Mouse (Mus musculus): Measurements from ENCODE around the gene Fbxw8. TPM values are rescaled to one million over a fixed set of nuclear protein-coding genes. Genes with fewer than 3 reads are reported as not detected.

The Fbxw8 gene
- polyA plus RNA-seq (2015; fragmentation: Nextera tagmentation; extraction: Ambion mirVana): 27.7 and 28.1 TPM in 2 replicates

DNA sequence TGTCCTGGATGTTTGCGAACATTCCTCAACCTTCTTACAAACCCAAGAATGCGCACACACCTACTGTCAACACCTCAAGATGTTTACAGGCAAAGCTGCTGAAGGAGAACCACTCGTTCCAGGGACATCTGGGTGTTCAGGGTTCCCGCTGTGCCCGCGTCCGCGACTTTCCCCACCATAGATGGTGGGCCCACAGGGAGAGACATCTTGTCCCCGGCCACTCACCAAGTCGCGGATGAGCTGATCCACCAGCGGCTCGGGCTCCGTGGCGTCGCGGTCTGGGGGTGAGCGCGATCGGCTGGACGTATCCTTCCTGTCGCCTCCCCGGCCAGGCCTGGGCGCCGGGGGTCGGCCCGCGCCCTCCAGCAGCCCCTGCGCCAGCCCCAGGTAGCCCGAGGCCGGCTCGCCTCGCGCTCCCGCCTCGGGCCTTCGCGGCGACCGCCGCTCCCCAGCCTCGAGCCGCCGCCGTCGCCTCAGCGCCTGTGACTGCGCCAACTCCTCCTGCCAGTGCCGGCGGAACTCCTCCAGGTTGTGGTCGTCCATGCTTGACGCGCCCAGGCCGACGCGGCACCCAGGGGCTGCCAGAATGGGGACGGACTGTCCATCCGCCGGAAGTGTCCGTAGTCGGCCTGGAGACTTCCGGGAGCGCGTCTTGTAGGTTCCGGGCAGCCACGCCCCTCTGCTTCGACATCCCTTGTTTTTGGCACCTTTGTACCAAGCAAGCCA is at the start of gene Fbxw8:
Fbxw8 (minus strand) TSS at position 626 of the 726 bp plus-strand sequence.
- H3K36me3 ChIP-seq: peaks cover 13% of the 10 kb centered on the region; the same call in 1 of the 2 replicates
- H3K27ac ChIP-seq (replicated peaks): peak within 1 kb of the TSS; percentile 34
- peak; percentile 85 for ATAC-seq (ENCODE audit: insufficient number of reproducible peaks, low FRiP score, low TSS enrichment, low read depth)
- H3K9me3 ChIP-seq (replicated peaks): no peaks in the 10 kb centered on the region
- H3K27me3 ChIP-seq: peaks cover 3% of the 10 kb centered on the region; the same call in 1 of the 2 replicates
- H3K4me1 ChIP-seq: peaks cover 16% of the 10 kb centered on the region
- H3K9ac ChIP-seq: peak within 1 kb of the TSS; percentile 90
- under 1% methylated on average over 66 of the region's 67 CpGs for WGBS
- H3K4me3 ChIP-seq (replicated peaks): peak within 1 kb of the TSS; percentile 98
- peak within 1 kb of the TSS; percentile 59 for H3K4me2 ChIP-seq (replicated peaks)

DNA sequence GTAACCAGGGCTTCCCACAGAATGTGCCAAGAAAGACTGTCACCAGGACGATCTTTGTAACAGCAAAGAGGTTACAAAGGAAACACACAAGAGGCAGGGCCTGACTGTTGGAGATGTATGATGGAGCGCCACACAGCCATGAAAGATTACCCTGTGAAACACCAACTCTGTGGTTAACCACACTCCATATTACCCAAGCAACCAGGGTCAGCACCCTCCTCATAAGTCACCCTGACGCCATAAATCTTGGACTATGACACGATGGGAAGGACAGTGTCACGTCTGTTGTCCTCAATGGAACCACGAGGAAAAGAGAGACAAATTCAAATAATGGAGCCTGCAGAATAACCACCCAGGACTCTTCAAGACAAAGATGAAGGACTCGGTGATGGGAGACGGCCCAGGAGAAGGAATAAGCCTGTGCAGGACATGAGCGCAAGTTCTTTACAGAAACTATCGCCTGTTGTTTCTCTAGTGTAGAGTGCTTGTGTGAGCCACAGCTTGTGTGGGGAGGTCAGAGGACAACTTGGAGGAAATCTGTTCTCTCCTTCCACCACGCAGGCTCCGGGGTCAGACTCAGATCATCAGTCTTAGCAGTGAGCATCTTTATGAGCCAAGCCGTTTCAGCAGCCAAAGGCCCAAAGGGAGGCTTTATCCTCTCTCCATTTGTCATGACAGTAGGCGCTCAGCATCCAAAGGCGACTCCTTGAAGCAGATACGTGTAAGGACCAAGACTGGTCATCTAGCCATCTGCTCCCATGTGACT is 49.6 kb upstream of the Fbxw8 start:
- ATAC-seq (ENCODE audit: insufficient number of reproducible peaks, low FRiP score, low TSS enrichment, low read depth): no peak

DNA sequence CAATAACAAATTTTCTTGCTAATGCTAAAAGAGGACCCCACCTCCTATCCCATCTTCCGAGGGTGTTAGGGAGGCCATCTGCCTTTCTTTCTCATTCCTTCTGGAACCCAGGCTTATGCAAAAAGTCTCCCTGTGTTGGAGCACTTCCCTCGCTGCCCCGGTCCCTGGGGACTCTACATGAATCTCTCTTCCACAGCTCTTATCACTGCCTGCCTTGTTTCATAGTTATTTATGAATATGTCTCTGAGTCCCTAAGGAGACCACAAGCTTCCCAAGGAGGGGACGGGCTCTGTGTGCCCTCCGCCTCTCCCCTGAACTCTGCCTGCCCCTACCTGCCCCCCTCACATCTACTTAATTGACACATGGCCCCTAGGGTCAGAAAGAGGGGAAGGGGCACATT is 44.4 kb upstream of the Fbxw8 start:
- Histone ChIP-seq H3K4me1 (no peaks in the 10 kb centered on the region), H3K4me3 (replicated peaks) (no peak overlapping the region), H3K4me2 (replicated peaks) (no peak overlapping the region), H3K27me3 (no peaks in the 10 kb centered on the region), H3K9ac (no peak overlapping the region), H3K9me3 (replicated peaks) (no peaks in the 10 kb centered on the region), H3K27ac (replicated peaks) (no peak overlapping the region), H3K36me3 (0 out of 2 replicates have a peak, but pooled peaks cover 6% of the 10 kb centered on the region)
- 62% methylated on average over 5 of the region's 5 CpGs for WGBS
- no peak for ATAC-seq (ENCODE audit: insufficient number of reproducible peaks, low FRiP score, low TSS enrichment, low read depth)

More for the DNA sequence above, 49.6 kb upstream of the Fbxw8 start:
- 83% methylated on average over 16 of the region's 16 CpGs for WGBS
- Histone ChIP-seq H3K27me3 (no peaks in the 10 kb centered on the region), H3K9me3 (replicated peaks) (no peaks in the 10 kb centered on the region), H3K4me3 (replicated peaks) (no peak overlapping the region), H3K36me3 (0 out of 2 replicates have a peak, but pooled peaks cover 6% of the 10 kb centered on the region), H3K27ac (replicated peaks) (no peak overlapping the region), H3K4me2 (replicated peaks) (no peak overlapping the region), H3K4me1 (no peaks in the 10 kb centered on the region), H3K9ac (no peak overlapping the region)

DNA sequence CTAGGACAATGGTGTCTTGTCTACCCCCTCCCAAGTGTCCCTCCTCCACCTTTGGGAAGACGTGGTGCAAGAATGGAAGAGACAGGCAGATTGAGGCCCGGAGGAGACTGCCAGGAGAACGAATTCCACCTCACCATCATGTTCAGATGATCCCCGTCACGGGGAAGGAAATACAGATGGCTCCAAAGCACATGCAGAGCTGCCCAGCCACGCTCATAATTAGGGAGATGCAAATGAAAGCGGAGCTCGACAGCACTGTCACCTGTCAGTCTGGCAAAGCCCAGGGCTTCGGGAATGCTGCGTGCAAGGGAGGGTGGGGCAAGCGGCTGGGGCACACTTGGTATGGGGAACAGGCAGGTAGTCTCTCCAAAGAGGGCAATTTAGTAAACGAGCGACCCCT is 42.2 kb upstream of the Fbxw8 start:
- no peaks in the 10 kb centered on the region for H3K4me1 ChIP-seq
- H3K4me2 ChIP-seq (replicated peaks): no peak overlapping the region
- 58% methylated on average over 13 of the region's 13 CpGs for WGBS
- no peak overlapping the region for H3K9ac ChIP-seq
- ATAC-seq (ENCODE audit: insufficient number of reproducible peaks, low FRiP score, low TSS enrichment, low read depth): no peak
- no peaks in the 10 kb centered on the region for H3K9me3 ChIP-seq (replicated peaks)
- H3K4me3 ChIP-seq (replicated peaks): no peak overlapping the region
- no peak overlapping the region for H3K27ac ChIP-seq (replicated peaks)
- peaks cover 5% of the 10 kb centered on the region; the same call in 1 of the 2 replicates for H3K27me3 ChIP-seq
- 0 out of 2 replicates have a peak, but pooled peaks cover 5% of the 10 kb centered on the region for H3K36me3 ChIP-seq

DNA sequence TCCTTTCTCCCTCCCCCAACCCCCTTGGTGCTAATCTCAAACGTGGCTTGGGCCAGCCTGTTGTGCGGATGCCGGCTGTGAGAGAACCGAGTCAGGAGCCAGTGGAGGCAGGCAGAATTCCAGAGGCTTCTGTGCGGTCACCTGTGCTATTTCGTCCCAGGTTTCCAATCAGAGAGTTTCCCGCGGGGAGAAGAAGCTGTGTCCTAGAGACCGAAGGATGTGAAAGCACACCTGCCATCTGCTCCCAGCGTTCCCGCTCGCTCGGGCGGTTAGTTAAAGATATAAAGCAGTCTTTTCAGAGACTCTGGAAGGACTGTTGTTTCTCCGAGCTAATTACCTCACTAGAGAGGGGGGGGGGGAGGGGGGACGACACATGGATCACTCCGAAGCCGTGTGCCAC is 37.0 kb upstream of the Fbxw8 start:
- Histone ChIP-seq H3K4me1 (no peaks in the 10 kb centered on the region), H3K27ac (replicated peaks) (no peak overlapping the region), H3K4me3 (replicated peaks) (no peak overlapping the region), H3K9ac (no peak overlapping the region), H3K36me3 (no peaks in the 10 kb centered on the region), H3K4me2 (replicated peaks) (no peak overlapping the region), H3K27me3 (peaks cover 5% of the 10 kb centered on the region; the same call in 1 of the 2 replicates), H3K9me3 (replicated peaks) (no peaks in the 10 kb centered on the region)
- 24% methylated on average over 18 of the region's 18 CpGs for WGBS
- no peak for ATAC-seq (ENCODE audit: insufficient number of reproducible peaks, low FRiP score, low TSS enrichment, low read depth)

DNA sequence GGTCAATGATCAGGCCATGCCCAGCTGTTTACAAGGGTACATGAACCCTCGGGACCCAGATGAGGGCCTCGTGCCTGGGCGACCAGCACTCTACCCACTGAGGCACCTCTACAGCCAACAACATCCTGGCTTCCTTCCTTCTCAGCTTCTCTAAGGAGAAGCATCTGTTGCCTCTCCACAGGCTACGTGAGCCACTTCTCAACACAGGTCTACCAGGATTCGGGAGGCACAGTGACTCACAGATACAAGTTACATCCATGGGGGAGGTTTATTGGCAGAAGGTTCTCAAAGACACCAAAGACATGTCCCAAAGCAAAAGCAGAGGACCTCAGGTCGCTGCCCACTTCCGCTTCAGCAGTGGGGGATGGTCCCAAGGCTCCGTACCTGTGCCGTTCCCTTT is 35.2 kb upstream of the Fbxw8 start:
- no peaks in the 10 kb centered on the region for H3K36me3 ChIP-seq
- 81% methylated on average over 9 of the region's 9 CpGs for WGBS
- H3K4me1 ChIP-seq: no peaks in the 10 kb centered on the region
- H3K9ac ChIP-seq: no peak overlapping the region
- H3K27ac ChIP-seq (replicated peaks): no peak overlapping the region
- no peak overlapping the region for H3K4me3 ChIP-seq (replicated peaks)
- H3K4me2 ChIP-seq (replicated peaks): no peak overlapping the region
- peaks cover 5% of the 10 kb centered on the region; the same call in 1 of the 2 replicates for H3K27me3 ChIP-seq
- H3K9me3 ChIP-seq (replicated peaks): no peaks in the 10 kb centered on the region
- ATAC-seq (ENCODE audit: insufficient number of reproducible peaks, low FRiP score, low TSS enrichment, low read depth): no peak

DNA sequence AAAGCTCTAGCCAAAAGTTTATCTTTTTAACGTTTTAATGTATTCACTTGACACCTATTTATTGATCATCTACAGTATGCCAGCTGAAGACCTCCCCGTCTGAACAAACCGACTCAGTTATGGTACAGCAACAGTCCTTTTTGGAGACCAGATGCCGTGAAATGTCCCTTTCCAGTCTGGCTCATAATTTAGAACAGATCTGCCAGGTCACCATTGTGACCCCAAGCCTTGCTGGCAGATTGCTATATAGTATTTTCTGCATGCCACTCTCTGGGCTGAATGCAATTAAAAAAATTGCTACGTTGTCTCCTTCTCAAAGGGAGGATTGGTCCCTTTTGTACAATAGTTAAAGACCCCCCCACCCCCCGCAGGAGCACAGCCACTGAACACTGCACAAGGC is 33.1 kb upstream of the Fbxw8 start:
- no peak overlapping the region for H3K4me3 ChIP-seq (replicated peaks)
- H3K4me1 ChIP-seq: no peaks in the 10 kb centered on the region
- peaks cover 3% of the 10 kb centered on the region; the same call in 1 of the 2 replicates for H3K27me3 ChIP-seq
- H3K4me2 ChIP-seq (replicated peaks): no peak overlapping the region
- no peak overlapping the region for H3K9ac ChIP-seq
- no peak overlapping the region for H3K27ac ChIP-seq (replicated peaks)
- no peak for ATAC-seq (ENCODE audit: insufficient number of reproducible peaks, low FRiP score, low TSS enrichment, low read depth)
- no peaks in the 10 kb centered on the region for H3K9me3 ChIP-seq (replicated peaks)
- 29% methylated on average over 6 of the region's 6 CpGs for WGBS
- H3K36me3 ChIP-seq: no peaks in the 10 kb centered on the region

DNA sequence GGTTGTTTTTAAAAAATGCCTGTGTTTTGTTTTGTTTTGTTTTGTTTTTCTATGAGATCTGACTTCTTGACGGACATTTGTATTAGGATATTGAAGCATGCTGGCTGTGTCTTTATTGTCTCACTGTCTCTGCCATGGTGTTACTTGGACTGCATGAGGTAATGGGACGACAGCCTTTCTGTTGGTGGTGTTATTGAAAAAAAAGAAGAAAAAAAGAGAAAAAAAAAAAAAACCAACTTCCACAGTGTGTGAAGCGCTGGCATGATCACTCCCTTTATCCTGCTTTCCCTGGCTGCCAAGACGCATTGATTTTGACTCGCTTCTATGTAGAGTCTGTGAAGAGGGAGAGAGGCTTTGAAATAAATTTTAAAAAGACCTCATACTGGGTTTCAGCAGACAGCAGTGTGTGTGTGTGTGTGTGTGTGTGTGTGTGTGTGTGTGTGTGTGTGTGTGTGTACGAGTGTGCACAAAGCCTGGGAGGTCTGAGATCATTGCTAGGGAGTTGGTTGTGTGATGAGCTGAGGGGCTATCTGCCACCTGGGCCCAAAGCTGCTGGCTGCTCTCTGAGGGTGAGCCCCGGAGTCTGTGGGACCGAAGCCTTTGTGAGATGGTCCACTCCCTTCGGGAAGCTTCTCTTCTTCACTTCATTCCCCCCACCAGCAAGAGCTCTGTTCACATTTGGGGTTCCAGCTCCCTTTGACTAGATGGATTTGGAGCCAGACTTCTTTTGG is 31.8 kb upstream of the Fbxw8 start:
- ATAC-seq (ENCODE audit: insufficient number of reproducible peaks, low FRiP score, low TSS enrichment, low read depth): no peak
- no peak overlapping the region for H3K9ac ChIP-seq
- H3K27me3 ChIP-seq: no peaks in the 10 kb centered on the region
- no peaks in the 10 kb centered on the region for H3K4me1 ChIP-seq
- no peak overlapping the region for H3K4me3 ChIP-seq (replicated peaks)
- no peaks in the 10 kb centered on the region for H3K36me3 ChIP-seq
- no peak overlapping the region for H3K4me2 ChIP-seq (replicated peaks)
- H3K9me3 ChIP-seq (replicated peaks): no peaks in the 10 kb centered on the region
- WGBS: 69% methylated on average over 9 of the region's 9 CpGs
- H3K27ac ChIP-seq (replicated peaks): no peak overlapping the region

DNA sequence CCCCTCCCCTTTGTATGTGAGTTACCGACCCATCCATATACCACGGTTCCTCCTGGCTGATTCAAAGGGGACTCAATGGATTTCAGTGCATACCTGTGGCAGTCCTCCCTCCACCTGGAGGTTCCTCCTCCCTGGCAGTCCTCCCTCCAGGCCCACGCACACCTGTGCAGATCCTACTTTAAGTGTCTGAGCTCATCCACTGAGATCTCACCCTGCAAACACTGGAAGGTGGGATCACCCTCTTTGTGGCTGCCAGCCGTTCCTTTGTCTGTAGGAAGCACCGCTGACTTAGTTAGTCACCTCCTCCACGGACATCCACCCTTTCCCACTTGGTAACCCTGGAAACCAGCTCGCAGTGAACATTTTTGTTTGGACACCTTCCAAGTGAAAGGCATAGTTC is 22.4 kb upstream of the Fbxw8 start:
- H3K4me3 ChIP-seq (replicated peaks): no peak overlapping the region
- no peak for ATAC-seq (ENCODE audit: insufficient number of reproducible peaks, low FRiP score, low TSS enrichment, low read depth)
- WGBS: 61% methylated on average over 7 of the region's 7 CpGs
- no peaks in the 10 kb centered on the region for H3K36me3 ChIP-seq
- H3K27me3 ChIP-seq: peaks cover 32% of the 10 kb centered on the region
- H3K4me1 ChIP-seq: peaks cover 8% of the 10 kb centered on the region
- no peak overlapping the region for H3K27ac ChIP-seq (replicated peaks)
- no peak overlapping the region for H3K4me2 ChIP-seq (replicated peaks)
- H3K9ac ChIP-seq: no peak overlapping the region
- H3K9me3 ChIP-seq (replicated peaks): 0 out of 2 replicates have a peak, but pooled peaks cover 4% of the 10 kb centered on the region

DNA sequence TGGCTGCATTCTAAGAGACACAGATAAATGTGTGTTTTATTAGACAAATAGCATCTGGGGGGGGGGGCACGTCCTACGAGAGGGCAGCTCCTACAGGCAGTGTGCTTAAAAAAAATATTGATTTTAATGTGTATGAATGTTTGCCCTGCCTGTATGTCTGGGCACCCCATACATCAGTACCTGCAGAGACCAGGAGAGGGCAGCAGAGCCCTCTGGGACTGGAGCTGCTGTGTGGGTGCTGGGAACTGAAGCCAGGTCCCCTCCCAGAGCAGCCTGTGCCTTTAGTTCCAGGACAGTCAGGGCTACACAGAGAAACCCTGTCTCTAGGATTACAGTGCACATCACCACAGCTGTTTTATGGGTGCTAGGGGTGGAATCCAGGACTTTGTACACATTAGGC is 19.9 kb upstream of the Fbxw8 start:
- H3K27me3 ChIP-seq: peaks cover 52% of the 10 kb centered on the region
- no peak overlapping the region for H3K4me2 ChIP-seq (replicated peaks)
- no peaks in the 10 kb centered on the region for H3K36me3 ChIP-seq
- H3K27ac ChIP-seq (replicated peaks): no peak overlapping the region
- peaks cover 24% of the 10 kb centered on the region for H3K4me1 ChIP-seq
- no peak overlapping the region for H3K9ac ChIP-seq
- H3K4me3 ChIP-seq (replicated peaks): no peak overlapping the region
- no peak for ATAC-seq (ENCODE audit: insufficient number of reproducible peaks, low FRiP score, low TSS enrichment, low read depth)
- WGBS: 30% methylated on average over 2 of the region's 2 CpGs
- 0 out of 2 replicates have a peak, but pooled peaks cover 4% of the 10 kb centered on the region for H3K9me3 ChIP-seq (replicated peaks)
